Mouse (Mus musculus) colon, adult 2 months (tissue): ENCODE data around the gene Slfn5. TPM values are rescaled to one million over a fixed set of nuclear protein-coding genes. Genes with fewer than 3 reads are reported as not detected.

ENCODE experiments used
- polyA plus RNA-seq: library from polyadenylated mRNA; depleted of rRNA; stranded (reverse); fragments of >200 nt; gene quantifications from 2 replicates; pipeline ENCODE4 v1.2.3, GENCODE M21; 2012; rRNA removed

Gene Slfn5
- 0.74 and 2.1 TPM in 2 replicates for polyA plus RNA-seq

GRCm38 (mm10) chr11:82950736-82951481 is at the start of gene Slfn5:
TSS of gene Slfn5 (plus strand) at chr11:82951349.

DNA sequence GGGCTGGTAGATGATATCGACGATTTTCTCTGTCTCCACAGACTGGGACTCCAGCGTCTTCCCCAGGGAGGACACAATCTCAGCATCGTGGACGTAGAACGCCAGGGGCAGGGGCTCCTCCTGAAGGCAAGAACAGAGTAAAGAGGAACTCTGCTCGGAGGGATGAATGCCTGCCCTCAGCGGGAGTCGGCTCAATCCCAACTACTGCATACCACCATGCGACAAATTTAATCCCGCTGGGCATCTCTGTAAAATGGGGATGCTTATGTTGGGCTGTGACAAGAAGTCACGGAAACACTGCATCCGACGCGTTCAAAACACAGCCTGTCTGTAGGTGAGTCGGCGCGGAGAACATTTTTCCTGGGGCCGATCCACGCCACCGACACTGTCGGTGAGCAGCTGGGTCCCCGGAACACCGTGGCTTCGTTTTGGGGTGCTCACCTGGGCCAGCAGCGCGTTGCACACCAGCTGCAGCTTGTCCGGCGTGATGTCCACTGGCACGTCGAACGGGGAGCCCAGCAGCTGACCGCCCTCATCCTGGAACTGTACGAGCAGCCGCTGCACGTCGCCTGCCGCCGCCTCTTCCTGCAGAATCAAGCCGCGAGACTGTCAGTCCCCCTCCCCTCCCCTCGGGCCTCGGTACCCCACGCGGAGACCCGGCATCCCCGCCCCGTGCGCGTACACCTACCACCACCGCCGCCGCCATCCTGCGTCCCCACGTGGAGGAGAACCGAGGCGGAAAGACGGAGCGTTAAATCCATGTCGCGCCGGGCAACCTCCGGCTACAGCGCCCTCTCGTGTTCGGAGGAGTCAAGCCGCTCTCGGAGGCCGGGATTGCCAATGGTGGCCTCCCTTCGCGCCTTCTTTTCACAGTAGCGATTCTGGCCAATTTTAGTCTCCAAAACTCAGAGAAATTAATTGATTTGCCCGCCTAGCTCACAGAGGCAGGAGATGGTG is 43.2 kb upstream of the Slfn5 start, which contains the start of gene Nle1:
Gene Nle1 (minus strand): TSS at position 761 of the 957 bp plus-strand sequence.

DNA sequence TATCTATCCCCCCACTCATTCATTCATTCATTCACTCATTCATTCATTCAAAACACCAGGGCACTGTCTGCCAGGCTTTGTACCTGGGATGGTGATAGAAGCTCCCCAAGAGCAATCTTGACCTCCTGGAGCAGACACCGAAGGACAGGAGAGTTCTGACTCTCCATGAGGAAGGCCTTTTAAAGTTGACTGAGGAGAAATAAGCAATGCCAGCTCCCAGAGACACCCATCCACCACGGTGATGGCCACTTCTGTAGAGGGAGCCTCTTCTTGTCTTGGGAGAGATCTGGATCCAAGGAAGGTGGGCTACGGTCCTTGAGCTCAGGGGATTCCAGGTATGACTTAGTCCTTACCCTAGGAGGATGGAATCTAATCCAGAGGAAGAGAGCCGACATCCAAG is 40.9 kb upstream of the Slfn5 start, which contains the start of gene Unc45b:
Gene Unc45b (plus strand): TSS at position 301 of the 400 bp plus-strand sequence.

GRCm38 (mm10) chr11:82991469-82992166 is 40.5 kb downstream of the Slfn5 start, which contains the start of gene Slfn9:
TSS of gene Slfn9 (minus strand) at chr11:82991830.

Other genes with a start within 250 kb of the Slfn5 start
- 0.17 TPM in 1 of 2 replicates, not detected in the other for gene Cct6b, start 187.0 kb upstream of the Slfn5 start, polyA plus RNA-seq
- gene Zfp830, start 187.0 kb upstream of the Slfn5 start, polyA plus RNA-seq: 5.2 and 7.0 TPM in 2 replicates
- gene Lig3, start 170.2 kb upstream of the Slfn5 start, polyA plus RNA-seq: 9.1 and 11.4 TPM in 2 replicates
- gene Rffl, start 80.1 kb upstream of the Slfn5 start, polyA plus RNA-seq: 17.8 and 21.8 TPM in 2 replicates
- 16.4 and 16.5 TPM in 2 replicates for gene Rad51d, start 60.7 kb upstream of the Slfn5 start, polyA plus RNA-seq
- 0.47 and 0.56 TPM in 2 replicates for gene Fndc8, start 59.2 kb upstream of the Slfn5 start, polyA plus RNA-seq
- gene Nle1, start 42.9 kb upstream of the Slfn5 start, polyA plus RNA-seq: 35.4 and 36.8 TPM in 2 replicates
- 1.0 and 1.6 TPM in 2 replicates for gene Unc45b, start 40.8 kb upstream of the Slfn5 start, polyA plus RNA-seq
- 0.97 and 1.2 TPM in 2 replicates for gene Slfn9, start 40.5 kb downstream of the Slfn5 start, polyA plus RNA-seq
- 0.23 and 0.30 TPM in 2 replicates for gene Slfn8, start 69.5 kb downstream of the Slfn5 start, polyA plus RNA-seq
- 2.1 and 2.2 TPM in 2 replicates for gene Slfn2, start 113.8 kb downstream of the Slfn5 start, polyA plus RNA-seq
- 0.15 and 0.20 TPM in 2 replicates for gene Slfn1, start 165.5 kb downstream of the Slfn5 start, polyA plus RNA-seq
- 5.8 and 10.8 TPM in 2 replicates for gene Slfn4, start 223.8 kb downstream of the Slfn5 start, polyA plus RNA-seq
- gene Slfn3, start 240.0 kb downstream of the Slfn5 start, polyA plus RNA-seq: 0.07 and 0.15 TPM in 2 replicates